Mouse (Mus musculus): ENCODE measurements around the gene 9130213A22Rik.

GRCm38 (mm10) chr11:69080855-69081222 is 41.5 kb downstream of the 9130213A22Rik start:
- no peak for TF ChIP-seq GATA1 (IDR thresholded peaks at IDR 0.05; ENCODE audit: borderline replicate concordance, low read length)
- no peak for TF ChIP-seq FLI1 (IDR thresholded peaks at IDR 0.05; ENCODE audit: low read length)

Data from megakaryocyte, embryonic 14.5 days (primary cell).